Mouse (Mus musculus): ENCODE measurements around the gene Bet1l.
"Not testable (repeated sequence)": the region's sequence is repeated elsewhere in the genome, so short reads cannot be mapped to it uniquely, and the experiment has no call there.

Bet1l gene

DNA sequence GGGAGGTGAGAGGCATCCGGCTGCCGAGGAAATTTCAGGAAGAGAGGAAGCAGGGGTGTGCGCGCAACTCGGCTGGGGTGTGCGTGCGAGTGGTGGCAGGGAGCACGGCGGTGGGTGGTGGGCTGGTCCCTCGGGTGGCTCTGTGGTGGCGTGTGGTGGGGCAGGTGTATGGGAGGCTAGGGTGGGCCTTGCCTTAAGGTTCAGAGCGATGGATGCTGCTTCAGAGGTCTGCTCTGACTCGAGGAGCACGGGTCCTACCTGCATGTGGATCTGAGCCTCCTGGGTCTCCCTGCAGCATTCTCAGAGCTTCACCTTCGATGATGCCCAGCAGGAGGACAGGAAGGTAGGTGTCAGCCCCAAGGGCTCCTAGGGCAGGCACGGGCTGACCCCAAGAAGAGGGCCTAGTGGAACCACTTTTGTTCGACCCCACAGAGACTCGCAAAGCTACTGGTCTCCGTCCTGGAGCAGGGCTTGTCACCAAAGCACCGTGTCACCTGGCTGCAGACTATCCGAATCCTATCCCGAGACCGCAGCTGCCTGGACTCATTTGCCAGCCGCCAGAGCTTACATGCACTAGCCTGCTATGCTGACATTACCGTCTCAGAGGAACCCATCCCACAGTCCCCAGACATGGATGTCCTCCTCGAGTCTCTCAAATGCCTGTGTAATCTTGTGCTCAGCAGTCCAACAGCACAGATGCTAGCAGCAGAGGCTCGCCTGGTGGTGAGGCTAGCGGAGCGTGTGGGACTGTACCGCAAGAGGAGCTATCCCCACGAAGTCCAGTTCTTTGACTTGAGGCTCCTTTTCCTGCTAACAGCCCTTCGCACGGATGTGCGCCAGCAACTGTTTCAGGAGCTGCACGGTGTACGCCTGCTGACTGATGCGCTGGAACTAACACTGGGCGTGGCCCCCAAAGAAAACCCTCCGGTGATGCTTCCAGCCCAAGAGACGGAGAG, at the start of gene Bet1l:
Bet1l (minus strand) TSS at position 28 of the 956 bp plus-strand sequence.
- DNase-seq: no peak

- DNase-seq: no peak
Measured at GRCm38 (mm10) chr7:140907131-140907530, 49.8 kb upstream of the Bet1l start.

DNA sequence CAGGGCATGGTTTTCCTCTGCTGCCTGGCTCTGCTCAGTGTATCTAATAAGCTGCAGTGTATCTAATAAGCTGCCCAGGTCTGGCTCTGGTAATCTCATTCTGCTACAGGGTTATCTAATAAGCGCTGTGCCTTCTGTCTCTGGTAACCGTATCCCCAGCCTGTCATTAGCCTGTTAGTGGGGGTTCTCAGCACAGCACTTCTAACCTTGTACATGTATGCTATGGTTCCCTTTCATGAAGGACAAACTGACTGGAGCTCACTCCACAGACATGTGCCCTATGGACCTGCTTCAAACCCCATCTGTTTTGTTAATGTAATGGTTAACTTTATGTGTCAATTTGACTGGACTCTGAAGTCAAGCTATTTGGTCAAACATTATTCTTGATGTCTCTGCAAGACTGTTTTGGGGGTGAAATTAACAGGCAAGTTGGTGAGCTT, 48.3 kb upstream of the Bet1l start:
- no peak for DNase-seq

DNA sequence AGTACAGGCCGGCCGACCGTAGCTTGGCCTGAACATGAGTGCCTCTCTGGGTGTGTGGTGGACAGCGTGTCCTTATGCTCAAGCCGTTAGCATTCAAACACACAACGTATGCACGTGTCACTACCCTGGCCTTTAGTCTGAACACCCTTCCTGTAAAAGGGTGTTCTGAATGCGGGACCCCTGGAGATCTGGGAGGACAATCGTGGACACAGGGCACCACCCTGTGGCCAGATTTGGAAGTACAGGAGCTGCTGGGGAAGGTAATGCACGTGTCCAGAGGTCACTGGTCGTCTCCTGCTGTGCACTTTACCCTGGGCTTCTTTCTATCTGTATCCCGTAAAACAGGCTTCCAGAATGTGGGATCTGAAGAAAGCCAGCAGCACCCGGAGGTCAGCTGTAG, 45.8 kb upstream of the Bet1l start:
- DNase-seq: peak; percentile 64 to 74

DNA sequence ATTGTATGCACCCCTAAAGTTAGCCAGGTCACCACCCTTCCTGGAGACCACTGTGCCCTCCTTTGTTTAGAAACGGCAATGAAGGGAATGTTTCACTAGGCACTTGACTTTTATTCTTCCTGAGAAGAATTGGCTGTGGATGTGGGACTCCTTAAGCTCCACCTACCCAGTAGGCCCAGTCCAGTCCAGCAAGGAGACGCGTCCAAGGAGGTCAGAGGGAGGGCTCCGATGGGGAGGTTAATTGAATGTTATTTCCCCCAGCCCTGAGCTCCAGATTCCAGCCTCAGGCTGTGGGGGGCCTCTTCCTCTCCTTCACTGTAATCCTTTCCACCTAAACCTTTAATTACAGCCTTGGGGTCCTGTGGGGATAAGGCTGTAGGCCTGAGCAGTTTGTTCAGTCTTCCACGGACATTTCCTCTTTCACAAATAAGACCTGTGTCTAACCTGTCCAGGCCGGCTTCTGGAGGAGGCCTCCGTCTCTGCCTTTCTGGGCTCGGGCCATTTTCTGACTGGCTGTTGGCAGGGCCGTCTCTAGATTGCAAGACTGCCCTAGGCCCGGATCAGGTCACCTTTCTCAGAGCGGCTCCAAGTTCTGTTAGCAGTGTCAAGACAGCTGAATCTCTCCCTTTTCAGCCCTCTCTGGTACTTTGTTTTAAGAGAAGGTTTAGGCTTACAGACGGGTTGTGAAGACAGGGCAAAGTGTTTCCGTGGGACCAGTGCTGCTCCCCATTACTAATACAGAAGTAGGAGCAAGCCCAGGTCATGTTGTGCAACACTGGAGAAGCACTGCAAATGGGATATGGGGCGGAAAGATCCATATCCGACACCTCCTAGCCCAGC, 44.9 kb upstream of the Bet1l start:
- peak; percentile 27 to 32 for DNase-seq

DNA sequence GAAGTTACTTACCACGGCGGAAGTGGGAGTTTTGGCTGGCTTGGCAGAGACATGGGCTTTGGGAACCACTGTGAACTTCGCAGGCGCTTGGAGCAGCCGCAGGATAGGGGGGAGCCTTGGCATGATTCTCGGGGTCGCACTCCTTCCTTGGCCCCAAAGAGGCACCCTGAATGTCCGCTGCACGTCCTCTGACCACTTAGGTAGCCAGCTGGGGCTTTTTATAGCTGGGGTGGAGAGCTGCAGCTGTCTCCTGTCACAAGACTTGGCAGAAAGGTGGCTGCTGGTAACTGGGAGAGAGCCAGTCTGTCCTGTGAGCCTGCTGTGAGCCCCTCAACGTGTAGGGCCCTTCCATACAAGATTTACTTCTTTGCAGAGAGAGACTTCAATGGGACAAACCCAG, 42.8 kb upstream of the Bet1l start, which contains the start of gene Cox8b:
Cox8b (minus strand) TSS at position 227 of the 400 bp plus-strand sequence.
- DNase-seq: no peak

- DNase-seq: no peak
Measured at GRCm38 (mm10) chr7:140899121-140899520, 41.7 kb upstream of the Bet1l start.

DNA sequence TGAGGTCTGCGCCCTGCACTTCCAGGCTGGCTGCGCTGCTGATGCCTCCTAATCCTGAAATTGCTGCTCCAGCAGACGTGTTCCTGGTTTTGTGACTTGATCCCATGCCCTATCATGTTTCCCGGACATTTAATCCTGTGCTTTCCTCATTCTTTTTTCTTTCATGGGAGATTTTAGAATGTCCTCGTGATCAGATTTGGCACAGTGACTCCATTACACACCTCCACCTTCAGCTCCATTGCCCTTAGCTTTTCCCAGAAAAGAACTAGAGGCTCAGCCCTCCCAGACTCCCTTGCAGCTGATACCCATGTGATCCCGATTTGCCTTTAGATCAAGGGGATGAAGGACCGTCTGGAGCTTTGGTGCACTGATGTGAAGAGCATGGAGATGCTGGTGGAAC, 40.5 kb upstream of the Bet1l start:
- DNase-seq: no peak

GRCm38 (mm10) chr7:140894611-140895010, 37.2 kb upstream of the Bet1l start:
- DNase-seq: no peak

GRCm38 (mm10) chr7:140894031-140894430, 36.7 kb upstream of the Bet1l start:
- no peak for DNase-seq

DNA sequence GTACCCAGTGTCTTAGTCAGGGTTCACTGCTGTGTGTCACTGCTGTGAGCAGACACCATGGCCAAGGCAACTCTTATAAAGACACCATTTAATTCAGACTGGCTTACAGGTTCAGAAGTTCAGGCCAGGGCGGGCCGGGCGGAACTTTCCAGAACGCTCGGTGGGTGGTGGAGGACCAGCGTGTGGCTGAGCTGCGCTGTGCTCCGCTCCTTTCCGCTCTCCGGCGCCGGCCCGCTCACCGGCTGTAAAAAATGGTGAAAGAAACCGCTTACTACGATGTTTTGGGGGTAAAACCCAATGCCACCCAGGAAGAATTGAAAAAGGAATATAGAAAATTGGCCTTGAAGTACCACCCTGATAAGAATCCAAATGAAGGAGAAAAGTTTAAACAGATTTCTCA, 33.3 kb upstream of the Bet1l start:
- not testable (repeated sequence) for DNase-seq

GRCm38 (mm10) chr7:140882469-140882803, 25.1 kb upstream of the Bet1l start:
- no peak for DNase-seq

DNA sequence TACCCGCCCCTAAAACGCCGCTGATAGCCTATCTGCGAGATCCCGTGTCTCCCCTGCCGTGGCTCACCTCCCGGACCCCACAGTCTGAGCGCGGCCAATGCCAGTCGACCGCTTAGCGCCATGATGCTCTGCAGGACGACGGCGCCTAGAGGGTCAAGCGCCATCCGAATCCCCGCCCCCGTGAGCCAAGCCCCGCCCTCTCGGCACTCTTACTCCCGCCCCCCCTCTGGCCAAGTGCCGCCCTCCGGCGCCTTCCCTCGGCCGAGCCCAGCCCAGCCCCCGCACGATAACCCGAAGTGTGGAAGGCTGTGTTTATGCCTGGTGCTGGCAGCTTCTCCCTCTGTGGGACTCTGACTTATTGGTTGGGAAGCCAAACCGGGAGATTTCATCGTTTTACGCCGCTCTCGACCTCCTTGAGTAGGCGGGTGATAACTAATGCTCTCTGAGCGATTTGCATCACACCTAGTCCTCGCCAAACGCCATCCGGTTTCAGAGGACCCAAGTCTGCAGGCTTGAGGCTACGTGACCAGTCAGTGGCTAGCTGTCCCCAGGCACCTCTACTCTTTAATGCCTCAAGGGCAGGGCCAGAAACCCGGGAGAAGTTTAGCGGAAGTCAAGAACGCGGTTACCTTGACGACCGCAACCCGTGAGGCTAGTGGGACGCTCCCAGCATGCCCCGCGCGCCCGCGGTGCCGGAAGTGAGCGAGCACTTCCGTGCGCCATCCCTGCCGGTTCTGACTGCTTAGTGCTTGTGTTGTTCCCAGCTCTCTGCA, 24.5 kb upstream of the Bet1l start, which contains the start of the genes Psmd13 and Sirt3:
Psmd13 (plus strand) TSS at position 273 of the 773 bp plus-strand sequence.
Sirt3 (minus strand) TSS at position 614 of the 773 bp plus-strand sequence.
- peak; percentile 93 to 95 for DNase-seq

GRCm38 (mm10) chr7:140880865-140881515, 23.6 kb upstream of the Bet1l start:
- DNase-seq: no peak

DNA sequence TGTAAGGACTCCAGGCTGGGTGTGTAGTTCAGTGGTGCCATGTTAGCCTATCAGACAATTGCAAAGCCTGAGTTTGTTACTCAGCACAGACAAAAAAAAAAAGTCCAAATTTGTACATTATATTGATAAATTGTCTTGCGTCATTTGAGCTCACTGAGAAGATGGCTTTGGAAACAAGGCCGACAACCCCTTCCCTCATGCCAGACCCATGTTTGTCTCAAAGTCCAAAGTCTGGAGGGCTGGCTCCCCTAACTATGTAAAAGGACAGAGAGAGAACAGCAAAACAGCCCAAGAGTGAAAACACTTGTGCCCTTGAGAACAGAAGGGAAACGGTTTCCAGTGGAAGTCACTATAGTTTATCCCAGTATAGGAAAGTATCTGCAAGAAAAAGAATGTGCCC, 23.0 kb upstream of the Bet1l start:
- DNase-seq: no peak

DNA sequence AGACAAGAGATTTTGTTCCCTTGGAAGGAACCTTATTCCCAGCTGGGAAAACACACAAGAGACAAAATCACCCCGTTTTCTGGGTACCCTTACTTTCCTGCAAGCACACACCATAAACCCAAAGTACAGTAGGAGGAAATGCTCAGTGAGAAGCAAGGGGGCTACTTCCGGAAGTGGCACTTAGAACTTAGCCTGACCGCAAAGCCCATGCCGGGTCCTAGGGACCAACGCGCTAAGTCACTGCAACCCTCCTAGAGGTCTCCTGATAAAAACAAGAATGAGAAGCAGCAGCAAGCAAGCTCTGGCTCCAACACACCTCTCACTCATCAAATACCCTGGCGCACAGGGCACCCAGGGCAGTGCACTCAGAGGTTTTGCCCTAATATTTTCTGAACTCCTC, 22.0 kb upstream of the Bet1l start:
- DNase-seq: no peak

GRCm38 (mm10) chr7:140877364-140877763, 20.0 kb upstream of the Bet1l start:
- DNase-seq: peak; percentile 37 to 41

DNA sequence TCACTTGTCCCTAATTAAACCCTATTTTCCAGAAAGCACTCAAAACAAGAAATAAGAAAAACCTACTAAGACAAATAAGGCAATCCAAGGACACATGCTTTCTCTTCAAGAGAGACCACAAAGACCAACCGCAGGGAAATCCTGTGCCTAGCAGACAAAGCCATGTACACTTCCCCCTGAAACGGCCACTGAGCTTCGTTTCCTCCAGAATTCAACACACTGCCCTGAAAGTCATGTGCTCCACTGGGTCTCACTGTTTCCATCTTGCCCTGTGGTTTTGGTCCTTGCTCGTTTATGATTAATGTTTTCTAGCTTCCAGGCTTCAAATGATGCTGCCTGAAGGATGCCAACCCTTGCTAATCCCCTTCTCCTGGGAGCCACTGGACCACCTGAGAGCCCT, 16.8 kb upstream of the Bet1l start:
- DNase-seq: peak in 1 of 2 experiments; percentile 24

- DNase-seq: no peak
Measured at GRCm38 (mm10) chr7:140864761-140865160, 7.4 kb upstream of the Bet1l start.

DNA sequence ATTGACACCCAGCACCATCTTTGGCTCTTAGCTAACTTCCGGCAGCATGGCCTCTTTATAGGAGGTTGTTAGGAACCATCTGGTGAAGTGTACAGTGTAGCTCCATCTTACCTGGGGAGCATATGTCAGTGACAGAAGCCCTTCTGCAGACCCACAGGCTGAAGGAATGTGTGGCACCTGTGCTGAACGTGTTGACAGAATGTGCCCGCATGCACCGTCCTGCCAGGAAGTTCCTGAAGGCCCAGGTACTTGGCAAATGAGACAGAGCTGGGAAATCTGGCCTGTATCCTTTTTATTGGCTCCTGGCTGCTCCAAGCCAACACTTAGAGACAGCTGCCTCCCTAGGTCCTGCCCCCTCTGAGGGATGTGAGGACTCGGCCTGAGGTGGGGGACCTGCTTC, 3.4 kb upstream of the Bet1l start:
- no peak for DNase-seq

DNA sequence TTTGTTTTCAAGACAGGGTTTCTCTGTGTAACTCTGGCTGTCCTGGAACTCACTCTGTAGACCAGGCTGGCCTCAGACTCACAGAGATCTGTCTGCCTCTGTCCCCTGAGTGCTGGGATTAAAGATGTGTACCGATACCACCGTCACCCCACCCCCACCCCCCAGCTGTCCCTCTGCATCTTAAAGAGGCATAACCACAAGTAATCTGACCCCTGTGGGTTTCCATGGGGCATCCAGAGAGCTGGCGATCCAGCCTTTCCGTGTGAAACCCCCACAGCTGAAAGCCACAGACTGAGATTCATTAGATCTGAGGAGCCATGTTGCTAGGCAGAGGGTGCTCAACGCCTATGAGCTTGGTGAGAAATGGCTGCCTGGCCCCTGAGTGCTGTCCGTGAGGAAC, 2.6 kb upstream of the Bet1l start:
- no peak for DNase-seq

GRCm38 (mm10) chr7:140858746-140859145, 1.4 kb upstream of the Bet1l start:
- DNase-seq: no peak
